Mouse (Mus musculus): ENCODE measurements around the gene Relch. TPM values are rescaled to one million over a fixed set of nuclear protein-coding genes. Genes with fewer than 3 reads are reported as not detected.

Relch gene
- polyA plus RNA-seq, 2 experiments, result 22.9 to 24.3 TPM

DNA sequence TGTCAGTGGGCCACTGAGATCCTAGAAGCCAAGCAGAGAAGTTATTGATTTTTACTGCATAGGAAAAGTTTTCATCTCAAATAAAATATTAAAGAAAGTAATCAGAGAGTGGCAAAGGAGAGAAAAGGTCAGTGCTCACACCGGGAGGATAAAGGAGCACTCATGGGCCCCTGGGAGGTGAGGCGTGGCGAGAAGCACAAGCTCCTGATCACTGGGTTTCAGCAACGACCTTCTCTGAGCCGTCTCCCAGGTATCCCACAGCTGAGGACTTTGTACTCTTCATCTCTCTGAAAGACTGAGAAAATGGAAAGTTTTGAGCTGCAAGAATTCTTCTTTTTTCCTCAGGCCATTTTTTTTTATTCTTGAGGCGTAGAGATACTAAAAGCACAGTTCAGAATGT is 131.0 kb downstream of the Relch start:
- ATAC-seq (ENCODE audit: low FRiP score, low read depth), result no peak
- Histone ChIP-seq H3K4me2 (replicated peaks; ENCODE audit: low read depth, low read length, severe bottlenecking) (no peak overlapping the region), H3K9me3 (ENCODE audit: control insufficient read depth, low read length) (no peaks in the 10 kb centered on the region), H3K4me3 (replicated peaks; ENCODE audit: low read length) (no peak overlapping the region), H3K36me3 (ENCODE audit: control insufficient read depth, insufficient read depth, low read length) (no peaks in the 10 kb centered on the region), H3K27ac (replicated peaks; ENCODE audit: low read depth, low read length) (no peak overlapping the region), H3K9ac (ENCODE audit: low read depth, low read length, severe bottlenecking) (no peak overlapping the region), H3K27me3 (ENCODE audit: control insufficient read depth, insufficient read depth, low read length) (no peaks in the 10 kb centered on the region), H3K4me1 (ENCODE audit: control insufficient read depth, insufficient read depth, low read length) (no peaks in the 10 kb centered on the region)
- WGBS, result 86% methylated on average over 6 of the region's 6 CpGs
- no peak for TF ChIP-seq POLR2A (IDR thresholded peaks at IDR 0.05; ENCODE audit: borderline replicate concordance, extremely low read depth, insufficient read depth, insufficient read length)
- DNase-seq (ENCODE audit: low spot score), result no peak

DNA sequence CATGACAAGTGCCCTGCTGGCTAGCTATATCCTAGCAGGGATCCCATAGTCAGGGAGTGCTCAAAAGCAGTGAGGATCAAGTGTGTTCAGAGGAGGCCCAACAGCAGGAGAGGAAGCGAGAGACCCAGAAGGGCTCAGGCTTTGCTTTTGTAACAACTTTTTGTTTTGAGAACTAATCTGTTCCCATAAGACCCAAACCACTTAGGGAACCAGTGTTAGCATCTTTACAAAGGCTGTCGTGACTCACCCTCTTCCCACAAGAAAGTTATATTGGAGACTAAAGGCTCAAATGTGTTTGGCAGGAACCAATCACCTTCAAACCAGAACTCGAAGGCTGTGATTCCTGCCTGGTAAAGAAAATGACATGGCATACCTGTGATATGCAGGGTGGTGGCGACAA is 132.0 kb downstream of the Relch start:
- no peaks in the 10 kb centered on the region for H3K27me3 ChIP-seq (ENCODE audit: control insufficient read depth, insufficient read depth, low read length)
- no peaks in the 10 kb centered on the region for H3K4me1 ChIP-seq (ENCODE audit: control insufficient read depth, insufficient read depth, low read length)
- no peak overlapping the region for H3K4me3 ChIP-seq (replicated peaks; ENCODE audit: low read length)
- H3K36me3 ChIP-seq (ENCODE audit: control insufficient read depth, insufficient read depth, low read length), result no peaks in the 10 kb centered on the region
- no peak for TF ChIP-seq POLR2A (IDR thresholded peaks at IDR 0.05; ENCODE audit: borderline replicate concordance, extremely low read depth, insufficient read depth, insufficient read length)
- H3K4me2 ChIP-seq (replicated peaks; ENCODE audit: low read depth, low read length, severe bottlenecking), result no peak overlapping the region
- no peak overlapping the region for H3K9ac ChIP-seq (ENCODE audit: low read depth, low read length, severe bottlenecking)
- 84% methylated on average over 4 of the region's 4 CpGs for WGBS
- ATAC-seq (ENCODE audit: low FRiP score, low read depth), result no peak
- H3K27ac ChIP-seq (replicated peaks; ENCODE audit: low read depth, low read length), result no peak overlapping the region
- no peaks in the 10 kb centered on the region for H3K9me3 ChIP-seq (ENCODE audit: control insufficient read depth, low read length)
- DNase-seq (ENCODE audit: low spot score), result no peak

DNA sequence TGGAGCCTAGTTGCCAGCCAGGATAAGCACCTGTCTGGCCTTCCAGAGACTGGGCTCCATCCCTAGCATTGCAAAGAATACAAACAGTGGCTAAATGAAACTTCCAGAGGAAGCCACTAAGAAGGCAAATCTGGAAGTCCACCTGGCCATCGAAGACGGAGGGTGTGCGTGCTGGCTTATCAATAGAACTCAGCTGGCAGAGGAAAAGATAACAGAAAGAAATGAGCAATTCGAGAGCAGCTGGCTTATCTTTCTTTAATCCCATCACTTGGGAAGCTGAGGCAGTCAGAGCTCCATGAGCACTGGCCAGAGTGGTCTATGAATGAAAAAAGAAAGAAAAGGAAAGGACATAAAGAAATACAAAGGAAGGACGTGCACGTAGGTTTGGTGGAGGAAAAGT is 136.9 kb downstream of the Relch start:
- no peak overlapping the region for H3K9ac ChIP-seq (ENCODE audit: low read depth, low read length, severe bottlenecking)
- H3K9me3 ChIP-seq (ENCODE audit: control insufficient read depth, low read length), result no peaks in the 10 kb centered on the region
- H3K4me3 ChIP-seq (replicated peaks; ENCODE audit: low read length), result no peak overlapping the region
- H3K4me2 ChIP-seq (replicated peaks; ENCODE audit: low read depth, low read length, severe bottlenecking), result no peak overlapping the region
- no peak for DNase-seq (ENCODE audit: low spot score)
- TF ChIP-seq POLR2A (IDR thresholded peaks at IDR 0.05; ENCODE audit: borderline replicate concordance, extremely low read depth, insufficient read depth, insufficient read length), result no peak
- no peaks in the 10 kb centered on the region for H3K36me3 ChIP-seq (ENCODE audit: control insufficient read depth, insufficient read depth, low read length)
- no peak for ATAC-seq (ENCODE audit: low FRiP score, low read depth)
- H3K27me3 ChIP-seq (ENCODE audit: control insufficient read depth, insufficient read depth, low read length), result no peaks in the 10 kb centered on the region
- WGBS, result 93% methylated on average over 6 of the region's 6 CpGs
- H3K4me1 ChIP-seq (ENCODE audit: control insufficient read depth, insufficient read depth, low read length), result no peaks in the 10 kb centered on the region
- H3K27ac ChIP-seq (replicated peaks; ENCODE audit: low read depth, low read length), result no peak overlapping the region

DNA sequence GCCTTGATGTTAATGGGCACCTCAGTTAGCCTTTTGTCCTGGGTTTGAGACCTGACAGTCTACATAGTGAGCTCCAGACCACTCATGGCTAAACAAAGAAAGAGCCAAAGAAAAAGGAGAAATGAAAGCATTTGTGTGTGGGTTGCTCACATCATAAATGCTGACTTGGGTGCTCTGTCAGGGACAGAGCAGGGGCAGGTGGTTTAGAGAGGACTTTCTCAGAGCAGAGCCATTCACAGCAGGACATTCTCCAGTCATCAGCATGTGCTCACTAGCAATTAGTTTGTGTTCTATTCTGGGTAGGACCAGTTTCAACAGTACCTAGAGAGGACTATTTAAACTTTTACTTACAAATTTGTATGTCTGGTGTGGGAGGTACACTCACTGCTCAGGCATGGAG is 137.6 kb downstream of the Relch start:
- Histone ChIP-seq H3K4me3 (replicated peaks; ENCODE audit: low read length) (no peak overlapping the region), H3K36me3 (ENCODE audit: control insufficient read depth, insufficient read depth, low read length) (no peaks in the 10 kb centered on the region), H3K27ac (replicated peaks; ENCODE audit: low read depth, low read length) (no peak overlapping the region), H3K27me3 (ENCODE audit: control insufficient read depth, insufficient read depth, low read length) (no peaks in the 10 kb centered on the region), H3K4me2 (replicated peaks; ENCODE audit: low read depth, low read length, severe bottlenecking) (no peak overlapping the region), H3K9ac (ENCODE audit: low read depth, low read length, severe bottlenecking) (no peak overlapping the region), H3K9me3 (ENCODE audit: control insufficient read depth, low read length) (no peaks in the 10 kb centered on the region), H3K4me1 (ENCODE audit: control insufficient read depth, insufficient read depth, low read length) (no peaks in the 10 kb centered on the region)
- ATAC-seq (ENCODE audit: low FRiP score, low read depth) (no peak), DNase-seq (ENCODE audit: low spot score) (no peak)
- TF ChIP-seq POLR2A (IDR thresholded peaks at IDR 0.05; ENCODE audit: borderline replicate concordance, extremely low read depth, insufficient read depth, insufficient read length), result no peak

DNA sequence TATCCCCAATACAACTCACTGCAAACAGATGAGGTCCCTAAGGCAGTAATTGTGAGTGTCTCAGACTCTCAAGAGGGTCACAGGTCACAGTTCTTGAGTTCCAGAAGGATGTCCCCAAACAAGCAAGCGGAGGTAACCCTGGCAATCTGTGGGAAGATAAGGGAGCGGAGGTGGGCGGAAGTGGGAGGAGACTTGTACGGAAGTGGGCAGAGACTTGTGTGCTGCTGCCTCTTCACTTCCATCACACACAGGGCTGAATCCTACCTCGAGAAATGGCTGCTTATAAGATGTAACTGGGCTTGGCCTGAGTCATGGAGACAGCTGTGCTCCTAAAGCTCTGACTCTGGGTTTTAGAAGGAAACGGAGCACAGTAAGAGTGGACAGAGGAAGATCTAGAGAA is 139.3 kb downstream of the Relch start:
- no peaks in the 10 kb centered on the region for H3K9me3 ChIP-seq (ENCODE audit: control insufficient read depth, low read length)
- H3K4me1 ChIP-seq (ENCODE audit: control insufficient read depth, insufficient read depth, low read length), result no peaks in the 10 kb centered on the region
- no peaks in the 10 kb centered on the region for H3K27me3 ChIP-seq (ENCODE audit: control insufficient read depth, insufficient read depth, low read length)
- WGBS, result 79% methylated on average over 6 of the region's 6 CpGs
- H3K27ac ChIP-seq (replicated peaks; ENCODE audit: low read depth, low read length), result no peak overlapping the region
- no peaks in the 10 kb centered on the region for H3K36me3 ChIP-seq (ENCODE audit: control insufficient read depth, insufficient read depth, low read length)
- no peak overlapping the region for H3K4me2 ChIP-seq (replicated peaks; ENCODE audit: low read depth, low read length, severe bottlenecking)
- no peak overlapping the region for H3K9ac ChIP-seq (ENCODE audit: low read depth, low read length, severe bottlenecking)
- no peak for TF ChIP-seq POLR2A (IDR thresholded peaks at IDR 0.05; ENCODE audit: borderline replicate concordance, extremely low read depth, insufficient read depth, insufficient read length)
- no peak overlapping the region for H3K4me3 ChIP-seq (replicated peaks; ENCODE audit: low read length)
- ATAC-seq (ENCODE audit: low FRiP score, low read depth) (no peak), DNase-seq (ENCODE audit: low spot score) (no peak)

DNA sequence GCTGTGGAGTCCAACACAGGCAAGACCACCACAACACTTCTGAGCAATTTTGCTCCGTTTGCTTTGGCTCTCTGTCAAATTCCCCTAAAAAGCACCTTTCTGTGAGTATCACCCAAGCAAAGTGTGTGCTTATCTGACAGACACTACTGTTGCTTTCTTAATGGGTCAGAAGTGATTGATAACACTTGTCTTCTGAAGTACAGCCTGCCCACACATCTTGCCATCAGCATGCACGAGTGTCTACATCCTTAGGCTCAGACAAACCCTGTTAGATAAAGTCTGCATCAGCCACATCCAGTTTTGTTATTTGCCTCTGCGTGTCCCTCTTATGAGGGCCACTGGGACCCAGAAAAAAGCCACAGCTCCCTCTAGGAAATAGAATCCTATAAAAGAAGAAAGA is 140.6 kb downstream of the Relch start:
- Histone ChIP-seq H3K36me3 (ENCODE audit: control insufficient read depth, insufficient read depth, low read length) (no peaks in the 10 kb centered on the region), H3K9me3 (ENCODE audit: control insufficient read depth, low read length) (no peaks in the 10 kb centered on the region)
- WGBS, result 71% methylated on average over 3 of the region's 3 CpGs

More for the DNA sequence above, 140.6 kb downstream of the Relch start:
- H3K4me3 ChIP-seq (replicated peaks; ENCODE audit: low read length), result no peak overlapping the region
- ATAC-seq (ENCODE audit: low FRiP score, low read depth) (no peak), DNase-seq (ENCODE audit: low spot score) (no peak)
- no peak for TF ChIP-seq POLR2A (IDR thresholded peaks at IDR 0.05; ENCODE audit: borderline replicate concordance, extremely low read depth, insufficient read depth, insufficient read length)
- no peak overlapping the region for H3K27ac ChIP-seq (replicated peaks; ENCODE audit: low read depth, low read length)
- H3K27me3 ChIP-seq (ENCODE audit: control insufficient read depth, insufficient read depth, low read length), result no peaks in the 10 kb centered on the region
- H3K4me2 ChIP-seq (replicated peaks; ENCODE audit: low read depth, low read length, severe bottlenecking), result no peak overlapping the region
- no peak overlapping the region for H3K9ac ChIP-seq (ENCODE audit: low read depth, low read length, severe bottlenecking)
- H3K4me1 ChIP-seq (ENCODE audit: control insufficient read depth, insufficient read depth, low read length), result no peaks in the 10 kb centered on the region

Other genes starting within 250 kb of the Relch start
- gene Pign, start 184 bp upstream of the Relch start, polyA plus RNA-seq (2012; rRNA removed), result 20.1 and 31.0 TPM in 2 replicates
- gene Pign, start 184 bp upstream of the Relch start, polyA plus RNA-seq (2014; fragmentation: Nextera tagmentation; extraction: Ambion mirVana), result 14.5 and 18.8 TPM in 2 replicates
- 1.8 and 2.2 TPM in 2 replicates for gene Tnfrsf11a, start 116.9 kb downstream of the Relch start, polyA plus RNA-seq (2012; rRNA removed)
- gene Tnfrsf11a, start 116.9 kb downstream of the Relch start, polyA plus RNA-seq (2014; fragmentation: Nextera tagmentation; extraction: Ambion mirVana), result 1.6 TPM in 2 replicates

Data from limb, embryonic 14.5 days (tissue).